Mouse (Mus musculus) v-Abl transformed pro-B cells (cell line): ENCODE results near the gene Zfp354b.

ENCODE experiments used
- in situ Hi-C, 2 experiments: fragments of 400-800 bp; cut with MboI; formaldehyde crosslinking; loops; one replicate each; pipeline ENCODE4 v1.15.1; 2025; ENCODE audit not compliant: unreplicated experiment in 2 of 2

Zfp354b gene

DNA sequence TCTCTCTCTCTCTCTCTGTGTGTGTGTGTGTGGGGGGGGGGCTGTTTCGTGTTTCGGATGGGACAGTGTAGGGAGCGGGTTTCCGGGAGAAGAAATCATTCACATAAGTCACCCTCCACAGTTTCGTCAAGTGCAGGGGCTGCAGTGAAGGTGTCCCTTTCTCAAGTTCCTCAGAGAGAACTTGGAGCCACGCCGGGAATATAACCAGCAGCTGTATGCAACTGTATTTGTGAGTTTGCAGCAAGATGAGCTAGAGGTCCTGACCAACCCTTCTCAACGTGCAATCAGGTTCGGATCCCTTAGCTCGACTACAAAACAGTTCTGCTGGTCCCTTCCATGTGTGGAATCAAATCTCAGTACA is 44.5 kb downstream of the Zfp354b start:
- in situ Hi-C loops: loop anchor here in 1 of 2 experiments (10.0 kb wide), 1 partner anchor 112 kb away; no protein-coding TSS in a partner anchor

DNA sequence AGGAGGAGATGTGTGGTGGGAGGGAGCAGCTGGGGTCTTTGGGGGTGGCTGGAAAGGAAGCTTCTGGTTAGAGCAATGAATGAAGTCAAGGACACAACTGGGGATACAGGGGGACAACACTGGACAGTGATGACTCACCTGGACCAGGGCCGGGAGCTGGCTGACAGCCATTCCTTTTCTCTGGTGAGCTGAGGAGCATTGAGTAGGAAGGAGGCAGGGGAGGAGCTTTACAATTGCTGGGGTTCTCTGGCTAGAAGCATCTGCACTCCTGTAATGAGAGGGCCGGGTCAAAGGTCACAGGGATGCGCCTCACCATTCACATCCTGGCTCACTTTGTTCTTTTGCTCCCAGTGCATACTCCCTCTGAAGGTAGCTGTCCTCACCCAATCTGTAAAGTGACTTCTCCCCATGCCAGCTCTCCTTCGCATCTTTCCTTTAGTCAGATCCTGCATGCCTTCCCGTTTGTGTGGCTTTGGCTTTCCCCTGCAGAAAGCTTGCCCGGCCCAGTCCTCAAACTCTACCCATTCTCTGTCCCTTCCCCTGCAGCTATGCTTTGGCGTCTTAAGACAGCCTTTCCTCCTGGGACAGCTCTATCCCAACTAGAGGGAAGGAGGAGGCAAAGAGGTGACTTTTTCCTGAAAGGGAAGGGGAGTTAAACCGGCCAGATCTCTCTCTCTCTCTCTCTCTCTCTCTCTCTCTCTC is 45.1 kb downstream of the Zfp354b start:
- in situ Hi-C loops: loop anchor here in 1 of 2 experiments (10.0 kb wide), 1 partner anchor 112 kb away; no protein-coding TSS in a partner anchor

DNA sequence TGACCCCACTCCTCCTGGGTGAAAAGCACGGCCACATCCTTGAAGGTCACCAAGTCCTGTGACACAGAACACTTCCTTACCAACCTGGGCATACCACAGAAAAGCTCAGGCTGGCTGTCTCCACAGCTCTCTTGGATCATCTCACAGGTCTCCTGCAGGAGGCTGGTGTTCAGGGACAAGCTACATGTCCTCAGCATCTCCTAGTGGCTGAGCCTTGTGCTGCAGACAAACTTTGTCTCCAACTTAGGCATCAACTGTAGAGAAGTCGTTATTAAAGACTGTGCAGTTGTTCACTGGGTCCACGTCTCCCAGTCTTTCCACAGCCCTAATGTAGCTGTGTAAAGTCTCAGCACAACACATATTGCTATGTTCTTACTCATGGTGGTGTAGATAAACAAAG is 47.7 kb downstream of the Zfp354b start:
- in situ Hi-C loops: loop anchor here in 1 of 2 experiments (10.0 kb wide), 1 partner anchor 109 kb away; no protein-coding TSS in a partner anchor

DNA sequence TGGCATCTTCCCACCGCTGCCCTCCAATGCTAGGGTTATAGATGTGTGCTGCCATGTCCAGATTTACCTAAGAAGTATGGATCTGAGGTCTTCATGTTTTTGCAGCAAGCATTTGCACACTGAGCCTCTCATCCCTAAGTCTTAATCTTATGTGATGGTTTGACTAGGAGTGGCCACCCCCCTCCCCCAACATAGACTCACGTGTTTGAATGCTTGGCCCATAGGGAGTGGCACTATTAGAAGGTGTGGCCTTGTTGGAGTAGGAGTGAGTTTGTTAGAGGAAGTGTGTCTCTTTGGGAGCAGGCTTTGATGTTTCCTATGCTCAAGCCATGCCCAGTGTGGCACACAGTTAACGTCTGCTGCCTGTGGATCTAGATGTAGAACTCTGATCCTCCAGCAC is 52.8 kb downstream of the Zfp354b start:
- in situ Hi-C loops: no loop called here
